Mouse (Mus musculus): ENCODE measurements around the gene Kdm1a.

The Kdm1a gene

DNA sequence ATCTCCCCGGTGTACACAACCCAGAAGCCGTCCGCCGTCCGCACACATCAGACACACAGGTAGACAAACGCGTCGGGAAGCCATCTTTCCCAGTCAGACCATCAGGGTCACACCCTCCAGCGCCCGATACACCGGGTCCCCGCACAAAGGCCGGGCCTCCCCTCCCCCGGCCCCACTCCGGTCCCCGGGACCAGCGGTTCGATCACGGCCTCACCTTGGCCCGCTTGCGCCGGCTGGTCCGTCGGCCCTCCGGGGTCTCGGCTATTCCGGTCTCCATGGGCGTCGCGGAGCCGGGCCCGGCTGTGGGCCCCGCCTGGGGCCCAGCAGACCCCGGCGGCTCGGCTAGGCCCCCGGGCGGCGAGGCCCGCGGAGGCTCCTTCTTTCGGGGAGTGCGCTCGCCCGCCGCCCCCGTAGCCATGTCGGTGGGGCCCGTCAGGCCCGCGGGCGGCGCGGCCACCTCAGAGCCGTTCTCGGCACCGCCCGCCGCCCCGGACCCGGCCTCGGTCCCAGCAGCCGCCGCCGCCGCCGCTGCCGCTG lies 437 bp downstream of the Kdm1a start:
- peak; percentile 49 for DNase-seq (ENCODE audit: low read depth, low spot score)

- DNase-seq (ENCODE audit: low read depth, low spot score) = peak; percentile 73
Measured at GRCm38 (mm10) chr4:136601476-136601875, 1.0 kb downstream of the Kdm1a start.

- DNase-seq (ENCODE audit: low read depth, low spot score) = no peak
Measured at GRCm38 (mm10) chr4:136600536-136600935, 2.0 kb downstream of the Kdm1a start.

GRCm38 (mm10) chr4:136599869-136600268 lies 2.7 kb downstream of the Kdm1a start:
- no peak for DNase-seq (ENCODE audit: low read depth, low spot score)

GRCm38 (mm10) chr4:136598268-136598876 lies 4.2 kb downstream of the Kdm1a start:
- peak; percentile 49 for DNase-seq (ENCODE audit: low read depth, low spot score)

DNA sequence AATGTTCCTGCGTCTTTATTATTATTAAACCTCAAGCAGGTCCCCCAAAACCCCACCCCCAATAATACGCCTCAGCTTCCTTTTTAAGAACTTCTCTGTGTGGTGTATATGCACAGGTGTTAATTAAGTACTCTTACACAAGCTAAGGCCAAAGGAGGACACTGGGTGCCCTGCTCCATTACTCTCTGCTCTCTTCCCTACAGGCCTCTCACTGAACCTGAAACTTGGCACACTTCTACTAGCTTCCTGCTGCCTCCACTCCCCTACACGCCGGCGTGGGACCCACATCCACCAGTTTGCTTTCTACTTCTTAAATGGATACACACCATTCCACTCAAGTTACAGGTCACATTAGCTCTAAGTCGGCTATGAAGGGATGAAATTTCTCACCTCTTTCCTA lies 7.3 kb downstream of the Kdm1a start:
- DNase-seq (ENCODE audit: low read depth, low spot score) = no peak

DNA sequence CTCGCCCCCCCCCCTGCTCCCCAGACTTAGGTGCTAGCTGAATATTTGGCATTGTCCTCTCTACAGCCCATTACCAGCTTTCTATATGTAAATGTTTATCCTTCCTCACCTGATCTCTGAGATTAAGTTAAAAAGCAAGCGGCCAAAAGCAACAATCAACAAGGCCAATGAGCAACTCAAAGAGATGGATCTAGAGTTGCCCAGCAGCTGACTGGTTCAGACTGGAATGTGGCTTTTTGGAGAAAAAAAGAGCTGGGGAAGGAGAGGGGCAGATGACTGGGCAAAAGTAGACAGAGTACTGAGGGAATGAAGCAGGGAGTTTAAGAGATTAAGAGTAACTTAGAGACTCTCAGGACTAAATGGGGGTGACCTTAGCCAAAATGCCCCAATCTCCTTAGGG lies 8.5 kb downstream of the Kdm1a start:
- no peak for DNase-seq (ENCODE audit: low read depth, low spot score)

GRCm38 (mm10) chr4:136592111-136592510 lies 10.4 kb downstream of the Kdm1a start:
- DNase-seq (ENCODE audit: low read depth, low spot score) = no peak

DNA sequence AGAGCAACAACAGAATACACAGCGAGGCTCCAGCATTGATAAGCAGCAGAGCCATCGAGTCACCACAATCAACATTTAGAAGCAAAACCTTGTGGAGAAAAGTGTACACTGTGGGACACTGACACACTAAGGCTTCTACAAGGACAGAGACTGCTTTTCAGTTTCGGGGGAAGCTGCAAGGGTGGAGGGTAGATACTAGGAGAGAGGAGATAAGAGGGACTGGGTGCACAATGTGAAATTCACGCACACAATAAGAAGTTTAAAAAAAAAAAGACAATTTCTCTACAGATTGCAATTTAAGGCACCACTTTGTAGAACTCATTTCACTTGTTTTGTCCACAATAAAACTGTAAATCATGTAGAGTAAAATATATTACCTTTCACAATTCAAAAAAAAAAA lies 14.5 kb downstream of the Kdm1a start:
- no peak for DNase-seq (ENCODE audit: low read depth, low spot score)

- DNase-seq (ENCODE audit: low read depth, low spot score) = no peak
Measured at GRCm38 (mm10) chr4:136587221-136587827, 15.2 kb downstream of the Kdm1a start.

- no peak for DNase-seq (ENCODE audit: low read depth, low spot score)
Measured at GRCm38 (mm10) chr4:136581885-136582284, 20.6 kb downstream of the Kdm1a start.

DNA sequence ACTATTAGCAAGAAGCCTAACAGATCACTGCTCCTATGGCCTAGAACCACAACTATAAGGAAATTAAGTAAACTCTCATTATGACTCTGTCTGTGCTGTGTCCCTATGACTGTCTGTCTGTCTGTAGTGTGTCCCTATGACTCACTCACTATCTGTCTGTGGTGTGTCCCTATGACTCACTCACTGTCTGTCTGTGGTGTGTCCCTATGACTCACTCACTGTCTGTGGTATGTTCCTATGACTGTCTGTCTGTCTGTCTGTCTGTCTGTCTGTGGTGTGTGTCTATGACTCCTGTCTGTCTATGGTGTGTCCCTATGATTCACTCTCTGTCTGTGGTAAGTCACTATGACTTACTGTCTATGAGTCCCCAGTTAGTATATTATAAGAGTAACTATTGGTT lies 32.5 kb downstream of the Kdm1a start:
- DNase-seq (ENCODE audit: low read depth, low spot score) = peak; percentile 25

- peak; percentile 16 for DNase-seq (ENCODE audit: low read depth, low spot score)
Measured at GRCm38 (mm10) chr4:136568629-136569028, 33.9 kb downstream of the Kdm1a start.

- DNase-seq (ENCODE audit: low read depth, low spot score) = peak; percentile 67
Measured at GRCm38 (mm10) chr4:136562755-136563154, 39.8 kb downstream of the Kdm1a start.

GRCm38 (mm10) chr4:136560270-136560991 lies 42.1 kb downstream of the Kdm1a start:
- DNase-seq (ENCODE audit: low read depth, low spot score) = no peak

DNA sequence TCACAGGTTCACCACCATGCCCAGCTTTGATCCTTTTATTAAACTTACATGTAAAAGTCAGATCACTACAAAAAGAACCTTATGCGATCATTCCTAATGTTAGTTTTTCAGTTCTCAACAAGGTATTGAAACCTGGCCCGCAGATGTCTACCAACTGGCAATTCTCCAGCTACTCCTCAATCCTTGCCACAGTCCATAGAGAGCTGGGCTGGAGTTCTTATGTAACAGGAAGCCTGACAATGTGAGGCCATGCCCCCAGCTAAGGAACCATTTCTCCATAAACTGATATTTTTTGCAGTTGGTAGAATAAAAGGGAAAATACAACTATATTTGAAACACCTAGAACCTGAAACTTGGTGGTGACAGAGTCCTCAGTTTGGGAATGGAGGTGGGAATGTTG lies 42.8 kb downstream of the Kdm1a start:
- peak; percentile 27 for DNase-seq (ENCODE audit: low read depth, low spot score)

DNA sequence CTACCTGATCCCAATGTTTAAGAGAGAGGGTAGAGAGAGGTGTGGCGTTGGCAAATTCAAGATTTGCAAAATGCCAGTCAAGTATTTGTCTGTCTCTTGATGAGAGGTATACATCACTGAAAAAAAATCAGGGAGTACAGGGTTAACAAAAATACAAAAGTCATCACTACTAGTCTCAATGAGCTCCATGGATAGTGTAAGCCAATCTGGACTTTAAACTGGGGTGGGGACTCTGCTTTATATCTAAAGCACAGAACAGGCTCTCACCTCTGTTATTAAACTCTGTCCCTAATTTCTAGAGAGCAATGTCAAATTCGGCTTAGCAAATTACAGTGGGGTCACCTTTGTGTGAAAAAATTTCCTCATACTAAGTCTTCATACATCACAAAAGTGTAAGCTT lies 44.9 kb downstream of the Kdm1a start:
- no peak for DNase-seq (ENCODE audit: low read depth, low spot score)

DNA sequence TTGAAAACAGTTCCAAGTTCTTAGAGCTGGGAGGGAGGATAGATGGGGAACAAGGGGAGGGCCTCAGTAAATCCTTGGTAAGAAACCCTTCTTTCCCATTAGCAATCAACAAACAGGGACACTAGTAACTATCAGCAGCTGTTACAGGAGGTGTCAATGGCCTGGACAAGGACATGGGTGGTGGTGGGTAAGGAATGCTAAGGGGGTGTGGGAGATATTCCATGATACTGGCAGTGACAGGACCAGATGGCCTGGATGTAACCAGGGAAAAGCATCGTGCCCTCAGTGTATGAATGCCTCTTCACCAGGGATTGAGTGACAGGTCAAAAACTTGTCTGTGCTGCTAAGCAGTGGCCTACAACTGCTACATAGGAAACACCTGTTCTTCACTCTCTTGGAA lies 49.4 kb downstream of the Kdm1a start:
- no peak for DNase-seq (ENCODE audit: low read depth, low spot score)

DNA sequence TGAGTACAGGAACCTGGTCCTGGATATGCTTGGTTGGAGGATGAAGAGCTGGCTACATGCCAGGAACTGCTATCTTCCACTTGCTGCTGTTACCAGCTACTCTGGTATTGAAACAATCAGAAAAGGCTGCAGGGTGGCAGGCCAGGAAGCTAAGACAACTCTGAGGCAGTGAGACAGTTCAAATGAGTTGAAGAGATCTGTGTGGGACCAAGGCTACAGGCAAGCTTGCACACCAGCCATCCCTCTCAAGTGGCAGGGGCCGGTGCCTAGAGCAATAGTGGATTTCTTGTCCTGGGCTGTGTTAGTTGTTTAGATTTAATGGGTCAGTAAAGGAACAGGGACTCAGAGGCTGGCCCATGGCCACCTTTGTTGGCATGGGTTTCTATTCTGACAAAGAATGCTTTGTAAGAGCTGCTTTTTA lies 54.1 kb downstream of the Kdm1a start:
- peak; percentile 51 for DNase-seq (ENCODE audit: low read depth, low spot score)

GRCm38 (mm10) chr4:136547721-136548120 lies 54.8 kb downstream of the Kdm1a start:
- peak; percentile 45 for DNase-seq (ENCODE audit: low read depth, low spot score)

DNA sequence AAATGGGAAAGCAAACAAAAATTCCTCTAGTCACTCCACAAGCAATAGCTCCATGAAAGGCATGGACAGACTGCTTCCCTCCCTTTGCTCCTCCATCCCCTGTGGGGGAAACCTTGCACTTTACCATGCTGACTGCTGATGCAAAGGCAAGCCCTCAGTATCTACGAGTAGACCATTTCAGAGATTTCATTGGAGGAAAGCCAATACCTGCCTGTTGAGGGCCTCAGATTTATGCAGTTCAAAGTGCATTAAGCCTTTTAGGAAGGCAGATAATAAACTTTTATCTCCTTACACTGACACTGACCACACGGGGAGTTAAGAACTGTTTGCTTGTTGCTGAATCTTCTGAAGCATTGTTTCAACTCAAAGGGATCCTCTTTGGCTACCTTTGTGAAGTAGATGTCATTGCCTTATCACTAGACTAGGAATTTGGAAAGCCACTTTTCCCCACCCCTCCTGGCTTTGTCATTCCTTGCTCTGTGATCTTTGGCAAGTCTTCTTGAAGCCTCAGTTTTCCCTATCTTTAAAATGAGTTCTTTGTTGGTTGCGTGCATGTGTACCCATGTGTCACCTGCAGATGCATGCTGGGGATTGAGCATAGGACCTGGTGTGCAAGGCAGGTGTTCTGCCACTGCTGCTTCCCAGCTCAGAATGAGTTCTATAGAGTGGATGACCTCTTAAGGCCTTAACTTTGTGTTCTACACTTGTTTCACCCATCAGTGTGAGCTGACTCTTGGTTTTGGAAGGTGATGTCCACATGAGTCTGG lies 56.1 kb downstream of the Kdm1a start:
- DNase-seq (ENCODE audit: low read depth, low spot score) = no peak

DNA sequence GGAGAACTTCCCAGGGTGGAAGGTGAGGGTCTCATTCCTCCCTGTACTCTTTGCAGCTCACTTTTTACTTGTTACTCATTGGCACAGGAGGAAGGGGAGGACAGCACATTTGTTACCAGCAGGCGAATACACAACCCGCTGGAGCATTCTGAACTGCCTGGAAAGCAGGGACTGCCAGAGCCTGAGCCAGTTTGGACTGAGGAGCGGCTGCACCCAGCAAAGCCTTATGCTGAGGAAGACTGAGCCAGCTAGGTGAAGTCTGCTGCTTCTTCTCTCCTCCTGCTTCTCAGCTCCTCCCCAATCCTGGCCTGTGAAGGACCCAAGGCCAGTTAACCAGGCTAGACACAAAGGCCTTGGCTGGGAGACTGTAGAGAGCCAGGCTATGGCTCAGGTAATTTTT lies 57.4 kb downstream of the Kdm1a start:
- peak; percentile 61 for DNase-seq (ENCODE audit: low read depth, low spot score)

All from brain, adult 2 months (tissue).